Mouse (Mus musculus) naive thymus-derived CD4-positive, alpha-beta T cell, adult 5 months (primary cell): Measurements from ENCODE around the gene Ywhag. TPM values are rescaled to one million over a fixed set of nuclear protein-coding genes. Genes with fewer than 3 reads are reported as not detected.

Experiments used
- polyA plus RNA-seq: library from polyadenylated mRNA; unstranded; fragments of 100-300 nt; shearing (Covaris generic); gene quantifications from one replicate; pipeline ENCODE4 v1.2.1, GENCODE M21; 2017

Gene Ywhag
- polyA plus RNA-seq = 51.7 TPM

DNA sequence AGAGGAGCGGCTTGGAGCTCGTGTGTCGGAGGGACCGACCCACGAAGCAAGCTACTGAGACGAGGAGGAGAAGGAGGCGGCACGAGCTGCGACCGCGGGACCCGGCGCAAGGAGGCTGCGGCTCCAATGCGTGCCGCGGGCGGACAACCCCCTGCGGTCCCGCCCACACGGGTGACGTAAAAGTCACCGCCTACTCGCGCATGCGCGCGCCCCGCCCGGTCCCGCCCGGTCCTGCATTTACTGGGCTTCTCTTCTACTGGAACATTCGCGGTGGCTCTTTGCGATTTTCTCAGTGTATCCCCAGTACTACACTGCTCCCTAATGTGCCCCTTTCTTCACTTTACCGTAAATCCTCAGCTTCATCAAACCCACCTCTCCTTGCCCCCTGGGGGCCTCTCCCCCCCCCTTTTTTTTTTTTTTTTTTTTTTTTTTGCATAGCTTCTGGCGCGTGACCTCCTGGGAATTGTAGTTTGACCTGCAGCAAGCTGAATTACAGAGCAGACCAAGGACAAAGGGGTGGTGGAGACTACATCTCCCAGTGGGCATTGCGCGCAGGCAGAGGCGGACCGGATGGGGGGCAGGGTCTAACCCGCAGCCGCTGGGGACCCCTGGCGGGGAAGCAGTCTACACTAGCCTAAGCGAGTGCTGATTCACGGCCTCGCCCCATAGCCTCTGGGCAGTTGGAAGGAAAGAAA lies at the start of gene Ywhag:
Ywhag (minus strand) TSS at position 136 of the 695 bp plus-strand sequence.

GRCm38 (mm10) chr5:135979904-135980303 lies 45.5 kb upstream of the Ywhag start, which contains the start of gene Zp3:
Gene Zp3 (plus strand): TSS chr5:135980099.

GRCm38 (mm10) chr5:135974365-135974764 lies 39.9 kb upstream of the Ywhag start, which contains the start of gene Ssc4d:
Gene Ssc4d (minus strand): TSS chr5:135974531.

GRCm38 (mm10) chr5:135887675-135888102 lies 46.7 kb downstream of the Ywhag start, which contains the start of gene Hspb1:
Gene Hspb1 (plus strand): TSS chr5:135887919.

Other genes starting within 250 kb of the Ywhag start
- gene Tmem120a, start 190.2 kb downstream of the Ywhag start, polyA plus RNA-seq = 33.3 TPM
- gene Styxl1, start 156.2 kb downstream of the Ywhag start, polyA plus RNA-seq = 0.51 TPM
- gene Mdh2, start 156.1 kb downstream of the Ywhag start, polyA plus RNA-seq = 384 TPM
- 0.34 TPM for gene Srrm3, start 127.7 kb downstream of the Ywhag start, polyA plus RNA-seq
- 2.7 TPM for gene Hspb1, start 46.7 kb downstream of the Ywhag start, polyA plus RNA-seq
- 0.52 TPM for gene Ssc4d, start 39.9 kb upstream of the Ywhag start, polyA plus RNA-seq
- not detected for gene Zp3, start 45.5 kb upstream of the Ywhag start, polyA plus RNA-seq
- gene Dtx2, start 60.2 kb upstream of the Ywhag start, polyA plus RNA-seq = 32.1 TPM
- not detected for gene Upk3b, start 103.9 kb upstream of the Ywhag start, polyA plus RNA-seq
- gene Upk3bl, start 119.9 kb upstream of the Ywhag start, polyA plus RNA-seq = not detected
- 4.4 TPM for gene Rasa4, start 149.3 kb upstream of the Ywhag start, polyA plus RNA-seq
- 57.9 TPM for gene Polr2j, start 182.0 kb upstream of the Ywhag start, polyA plus RNA-seq
- gene Lrwd1, start 201.5 kb upstream of the Ywhag start, polyA plus RNA-seq = 38.3 TPM
- 47.3 TPM for gene Alkbh4, start 201.5 kb upstream of the Ywhag start, polyA plus RNA-seq
- gene Orai2, start 236.1 kb upstream of the Ywhag start, polyA plus RNA-seq = 98.4 TPM